Mouse (Mus musculus): ENCODE measurements around the gene Slc35e3. TPM values are rescaled to one million over a fixed set of nuclear protein-coding genes. Genes with fewer than 3 reads are reported as not detected.
"Not testable (repeated sequence)": the region's sequence is repeated elsewhere in the genome, so short reads cannot be mapped to it uniquely, and the experiment has no call there.

The Slc35e3 gene
- polyA plus RNA-seq, 1 experiment from 2014 or later = 19.5 TPM

DNA sequence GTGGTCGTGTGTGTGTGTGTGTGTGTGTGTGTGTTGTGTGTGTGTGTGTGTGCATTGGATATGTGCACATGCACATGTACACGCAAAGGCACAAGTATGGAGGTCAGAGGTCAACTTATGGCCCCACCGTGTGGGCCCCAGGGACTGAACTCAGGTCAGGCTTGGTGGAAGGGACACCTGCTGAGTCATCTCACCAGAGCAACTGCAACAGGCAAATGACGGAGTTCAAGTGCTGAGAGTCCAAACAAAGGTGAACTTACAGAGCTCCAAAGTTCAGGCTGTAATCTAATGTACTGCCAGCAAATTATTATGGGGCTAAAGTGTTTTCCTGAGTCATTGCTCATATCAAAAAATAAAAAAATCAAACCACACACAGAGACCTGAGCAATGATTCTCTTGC lies 9.1 kb downstream of the Slc35e3 start:
- 78% methylated on average over 4 of the region's 4 CpGs for WGBS
- Histone ChIP-seq H3K27me3 (ENCODE audit: low read depth, poor library complexity, severe bottlenecking) (no peaks in the 10 kb centered on the region), H3K36me3 (peaks cover 64% of the 10 kb centered on the region), H3K4me3 (no peak overlapping the region), H3K4me1 (no peaks in the 10 kb centered on the region), H3K27ac (replicated peaks) (no peak overlapping the region), H3K9me3 (replicated peaks) (no peaks in the 10 kb centered on the region)
- no peak for DNase-seq (ENCODE audit: low spot score)

DNA sequence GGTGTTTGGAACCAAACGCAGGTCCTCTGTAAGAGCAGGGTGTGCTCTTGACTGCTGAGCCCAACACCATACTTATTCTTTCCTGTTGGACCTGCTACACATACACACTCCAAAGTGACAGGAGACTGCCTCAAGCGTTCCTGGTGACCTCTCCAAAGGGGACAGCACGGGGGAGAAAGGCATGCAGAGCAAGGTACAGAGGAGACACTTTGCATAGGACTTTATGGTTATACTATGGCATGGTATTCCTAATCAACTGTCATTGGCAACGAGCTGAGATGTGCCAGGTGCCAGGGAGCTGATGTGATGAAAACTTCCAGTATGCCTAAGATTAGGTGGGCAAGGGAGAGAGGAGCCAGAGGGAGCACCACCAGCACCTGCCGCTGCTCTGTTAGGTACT lies 9.6 kb downstream of the Slc35e3 start:
- no peak overlapping the region for H3K27ac ChIP-seq (replicated peaks)
- no peaks in the 10 kb centered on the region for H3K27me3 ChIP-seq (ENCODE audit: low read depth, poor library complexity, severe bottlenecking)
- peaks cover 64% of the 10 kb centered on the region for H3K36me3 ChIP-seq
- H3K4me3 ChIP-seq = no peak overlapping the region
- H3K9me3 ChIP-seq (replicated peaks) = no peaks in the 10 kb centered on the region
- DNase-seq (ENCODE audit: low spot score) = no peak
- WGBS = 94% methylated on average over 5 of the region's 5 CpGs
- H3K4me1 ChIP-seq = no peaks in the 10 kb centered on the region

DNA sequence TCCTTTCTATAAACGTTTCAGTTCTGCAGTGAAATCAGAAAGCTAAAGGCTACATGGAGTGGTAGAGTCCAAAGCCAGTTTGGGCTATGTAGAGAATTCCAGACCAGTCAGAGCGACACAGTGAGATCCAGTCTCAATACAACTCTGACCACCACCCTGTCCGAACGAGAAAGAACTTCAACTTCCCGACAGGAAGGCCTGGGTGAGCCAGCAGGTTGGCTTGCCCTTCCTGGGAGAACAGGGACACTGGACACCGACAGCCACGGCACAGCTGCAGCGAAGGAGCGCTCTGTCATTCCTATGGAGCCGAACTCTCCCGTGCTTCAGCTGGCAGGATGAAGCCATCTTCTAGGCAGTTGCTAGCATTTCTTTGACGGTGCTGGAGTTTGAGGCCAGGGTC lies 10.8 kb downstream of the Slc35e3 start:
- not testable (repeated sequence) for H3K27ac ChIP-seq (replicated peaks); H3K9me3 ChIP-seq (replicated peaks); DNase-seq (ENCODE audit: low spot score); H3K27me3 ChIP-seq (ENCODE audit: low read depth, poor library complexity, severe bottlenecking); H3K4me1 ChIP-seq; H3K4me3 ChIP-seq
- peaks cover 54% of the 10 kb centered on the region for H3K36me3 ChIP-seq
- WGBS = 94% methylated on average over 12 of the region's 12 CpGs

DNA sequence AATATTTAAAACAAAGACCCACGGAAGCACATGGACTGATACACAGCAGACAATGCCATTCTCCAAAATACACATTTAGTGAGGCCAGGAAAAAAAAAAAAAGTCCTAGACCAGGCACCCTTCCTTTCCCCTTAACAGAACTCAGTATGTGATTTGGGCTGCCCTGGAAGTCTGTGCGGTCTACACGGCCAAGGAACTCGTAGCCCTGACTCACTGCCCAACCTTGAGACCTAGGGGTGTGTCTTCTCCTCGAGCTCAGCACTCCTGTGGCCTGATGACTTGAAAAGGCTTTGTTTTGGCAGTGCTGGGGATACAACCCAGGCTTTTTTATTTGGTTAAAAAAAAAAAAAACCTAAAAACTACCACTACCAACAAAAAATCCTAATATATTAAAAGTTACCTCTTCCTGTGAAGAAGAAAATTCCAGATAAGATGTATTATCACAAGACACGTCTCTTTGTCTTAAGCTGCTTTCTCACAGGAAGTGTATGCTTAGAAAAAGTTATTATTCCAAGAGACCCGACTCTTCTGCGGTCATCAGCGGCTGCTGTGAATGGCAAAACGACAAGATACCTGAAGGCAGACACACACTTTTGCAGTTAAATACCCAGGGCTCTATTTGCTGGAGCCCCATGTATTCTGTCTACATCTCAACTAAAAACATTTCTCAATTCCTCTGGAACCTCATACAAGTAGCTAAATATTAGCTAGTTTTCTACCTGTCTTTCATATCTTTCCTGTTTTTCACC lies 11.9 kb downstream of the Slc35e3 start:
- not testable (repeated sequence) for H3K27me3 ChIP-seq (ENCODE audit: low read depth, poor library complexity, severe bottlenecking); H3K4me3 ChIP-seq; H3K9me3 ChIP-seq (replicated peaks); H3K27ac ChIP-seq (replicated peaks); DNase-seq (ENCODE audit: low spot score); H3K4me1 ChIP-seq
- WGBS = 92% methylated on average over 10 of the region's 10 CpGs
- H3K36me3 ChIP-seq = peaks cover 43% of the 10 kb centered on the region

DNA sequence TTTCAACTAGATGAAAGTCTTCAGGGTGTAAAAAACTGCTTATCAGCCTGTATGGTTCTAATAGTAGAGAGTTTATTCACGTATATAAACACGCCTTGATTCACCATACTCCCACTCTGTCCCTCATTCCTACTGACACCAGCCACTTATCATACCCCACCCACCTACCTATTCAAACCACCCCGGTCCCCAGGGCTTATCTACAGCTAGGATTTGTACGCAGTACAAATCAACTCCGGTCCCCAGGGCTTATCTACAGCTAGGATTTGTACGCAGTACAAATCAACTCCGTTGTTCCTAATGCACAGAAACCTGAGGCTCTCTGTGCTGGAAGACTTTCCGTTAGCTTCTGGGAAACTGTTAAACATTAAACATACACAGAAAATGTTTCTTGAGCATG lies 12.5 kb downstream of the Slc35e3 start:
- WGBS = 90% methylated on average over 8 of the region's 8 CpGs

DNA sequence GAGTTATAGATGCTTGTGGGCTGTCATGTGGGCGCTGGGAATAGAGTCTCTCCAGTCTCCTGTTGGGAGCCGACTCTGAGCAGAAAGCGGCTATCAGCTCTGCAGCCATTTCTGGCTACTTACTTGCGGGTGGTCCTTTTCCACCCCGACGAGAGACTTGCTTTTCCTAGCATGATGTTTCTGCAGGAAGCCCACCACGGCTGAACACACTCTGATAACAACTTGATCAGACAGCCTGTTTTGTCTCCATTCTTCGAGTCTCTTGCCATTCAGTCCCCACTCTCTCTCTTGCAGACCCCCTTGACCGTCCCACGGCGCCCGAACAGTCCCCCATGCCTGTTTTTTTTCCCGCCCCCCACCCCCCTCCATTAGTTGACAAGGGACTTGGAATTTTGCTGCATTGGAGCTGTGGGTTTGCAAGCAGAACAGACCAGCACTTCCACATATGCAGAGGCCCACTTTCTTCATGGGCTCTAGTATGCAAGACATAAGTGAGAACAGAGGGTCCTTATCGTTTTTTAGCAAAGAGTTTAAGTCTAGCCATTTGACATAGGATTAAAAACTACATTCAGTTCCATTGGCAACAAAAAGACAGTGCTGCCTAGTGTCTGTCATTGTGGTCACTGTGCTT lies 13.1 kb downstream of the Slc35e3 start:
- no peak overlapping the region for H3K27ac ChIP-seq (replicated peaks)

More for the DNA sequence above, 12.5 kb downstream of the Slc35e3 start:
- not testable (repeated sequence) for DNase-seq (ENCODE audit: low spot score); H3K4me1 ChIP-seq; H3K27me3 ChIP-seq (ENCODE audit: low read depth, poor library complexity, severe bottlenecking); H3K9me3 ChIP-seq (replicated peaks); H3K4me3 ChIP-seq; H3K27ac ChIP-seq (replicated peaks)
- peaks cover 37% of the 10 kb centered on the region for H3K36me3 ChIP-seq

DNA sequence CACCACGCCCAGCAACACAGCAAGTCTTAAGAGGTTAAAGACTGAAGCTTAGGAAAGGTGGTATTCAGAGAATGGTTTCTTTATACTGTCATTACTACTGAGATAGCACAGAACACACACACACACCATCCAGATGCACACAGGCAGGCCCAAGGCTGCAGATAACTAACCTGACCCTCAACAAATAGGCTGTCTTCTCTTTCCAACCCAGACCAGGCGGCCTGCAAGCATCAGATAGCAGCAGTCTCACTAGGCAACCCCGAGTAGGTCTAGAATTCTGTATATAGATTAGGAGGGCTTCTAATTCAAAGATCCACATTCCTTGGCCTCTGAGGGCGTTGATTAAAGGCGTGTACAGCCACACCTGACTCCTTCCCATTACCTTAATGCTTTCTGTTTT lies 14.0 kb downstream of the Slc35e3 start:
- Histone ChIP-seq H3K27ac (replicated peaks) (no peak overlapping the region), H3K9me3 (replicated peaks) (no peaks in the 10 kb centered on the region), H3K4me3 (no peak overlapping the region), H3K4me1 (no peaks in the 10 kb centered on the region), H3K36me3 (peaks cover 22% of the 10 kb centered on the region), H3K27me3 (ENCODE audit: low read depth, poor library complexity, severe bottlenecking) (no peaks in the 10 kb centered on the region)
- WGBS = 88% methylated on average over 5 of the region's 5 CpGs
- DNase-seq (ENCODE audit: low spot score) = no peak

More for the DNA sequence above, 13.1 kb downstream of the Slc35e3 start:
- Histone ChIP-seq H3K4me3 (no peak overlapping the region), H3K27me3 (ENCODE audit: low read depth, poor library complexity, severe bottlenecking) (no peaks in the 10 kb centered on the region), H3K36me3 (peaks cover 31% of the 10 kb centered on the region), H3K4me1 (no peaks in the 10 kb centered on the region), H3K9me3 (replicated peaks) (no peaks in the 10 kb centered on the region)
- 90% methylated on average over 14 of the region's 14 CpGs for WGBS
- no peak for DNase-seq (ENCODE audit: low spot score)

DNA sequence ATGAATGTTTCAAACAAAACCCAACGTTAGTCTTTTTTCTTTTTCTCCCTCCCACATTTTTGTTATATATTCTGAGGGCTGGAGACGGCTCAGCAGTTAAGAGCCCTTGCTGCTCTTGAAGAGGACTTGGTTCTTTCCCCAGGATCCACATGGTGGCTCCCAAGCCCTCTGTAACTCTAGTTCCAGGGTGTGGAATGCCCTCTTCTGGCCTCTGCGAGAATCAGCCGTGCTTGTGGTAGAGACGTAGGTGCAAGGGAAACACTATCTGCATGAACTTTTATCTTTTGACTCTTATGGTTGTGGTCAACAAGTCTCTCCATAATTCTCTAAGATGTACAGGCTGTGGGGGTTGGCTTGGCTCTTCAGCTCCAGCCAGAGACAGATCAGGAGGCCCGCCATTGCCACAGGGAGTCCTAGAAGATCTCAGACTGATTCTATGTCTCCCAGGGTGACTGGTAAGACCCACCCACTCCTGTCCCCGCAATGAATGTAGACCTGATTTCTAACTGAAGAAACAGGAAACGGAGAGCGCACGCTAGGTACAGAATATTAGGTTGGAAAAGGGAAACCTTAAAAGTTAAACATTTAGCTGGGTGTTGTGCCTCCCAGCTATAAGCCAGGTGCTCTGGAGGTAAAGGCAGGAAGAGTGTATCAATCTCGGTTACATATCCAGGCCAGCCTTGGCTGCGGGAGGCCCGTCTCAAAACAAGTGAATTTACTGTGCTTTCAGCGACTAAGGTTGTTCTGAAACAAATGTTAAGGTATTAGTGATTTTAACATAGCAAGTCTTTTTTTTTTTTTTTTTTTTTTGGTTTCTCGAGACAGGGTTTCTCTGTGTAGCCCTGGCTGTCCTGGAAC lies 14.7 kb downstream of the Slc35e3 start:
- no peaks in the 10 kb centered on the region for H3K9me3 ChIP-seq (replicated peaks)
- H3K4me1 ChIP-seq = no peaks in the 10 kb centered on the region
- DNase-seq (ENCODE audit: low spot score) = no peak
- H3K27ac ChIP-seq (replicated peaks) = no peak overlapping the region
- H3K27me3 ChIP-seq (ENCODE audit: low read depth, poor library complexity, severe bottlenecking) = no peaks in the 10 kb centered on the region
- H3K4me3 ChIP-seq = no peak overlapping the region
- 60% methylated on average over 15 of the region's 15 CpGs for WGBS
- H3K36me3 ChIP-seq = peaks cover 15% of the 10 kb centered on the region

DNA sequence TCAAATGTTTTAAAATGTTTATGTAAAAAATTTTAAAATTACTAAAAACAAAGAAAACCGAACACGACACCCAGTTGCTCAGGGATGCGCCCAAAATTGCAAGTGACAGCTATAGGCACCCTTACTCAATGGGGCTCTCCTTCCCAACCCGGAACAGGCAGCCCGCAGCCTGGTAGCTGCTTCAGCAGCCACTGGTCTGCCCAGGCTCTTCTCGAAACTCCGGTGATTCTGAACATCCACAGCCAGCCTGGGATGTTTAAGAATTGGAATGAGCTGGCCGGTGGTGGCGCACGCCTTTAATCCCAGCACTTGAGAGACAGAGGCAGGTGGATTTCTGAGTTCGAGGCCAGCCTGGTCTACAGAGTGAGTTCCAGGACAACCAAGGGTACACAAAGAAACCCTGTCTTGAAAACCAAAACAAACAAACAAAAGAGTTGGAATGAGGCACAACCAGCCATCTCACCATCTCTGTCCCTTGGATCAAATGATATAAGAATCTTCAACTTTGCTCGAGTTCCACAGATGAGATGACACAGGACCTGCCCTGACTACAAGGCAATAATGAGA lies 15.4 kb downstream of the Slc35e3 start:
- Histone ChIP-seq H3K36me3 (peaks cover 9% of the 10 kb centered on the region), H3K4me3 (no peak overlapping the region), H3K4me1 (no peaks in the 10 kb centered on the region), H3K27me3 (ENCODE audit: low read depth, poor library complexity, severe bottlenecking) (no peaks in the 10 kb centered on the region), H3K27ac (replicated peaks) (no peak overlapping the region), H3K9me3 (replicated peaks) (no peaks in the 10 kb centered on the region)
- WGBS = 95% methylated on average over 12 of the region's 12 CpGs
- DNase-seq (ENCODE audit: low spot score) = no peak

DNA sequence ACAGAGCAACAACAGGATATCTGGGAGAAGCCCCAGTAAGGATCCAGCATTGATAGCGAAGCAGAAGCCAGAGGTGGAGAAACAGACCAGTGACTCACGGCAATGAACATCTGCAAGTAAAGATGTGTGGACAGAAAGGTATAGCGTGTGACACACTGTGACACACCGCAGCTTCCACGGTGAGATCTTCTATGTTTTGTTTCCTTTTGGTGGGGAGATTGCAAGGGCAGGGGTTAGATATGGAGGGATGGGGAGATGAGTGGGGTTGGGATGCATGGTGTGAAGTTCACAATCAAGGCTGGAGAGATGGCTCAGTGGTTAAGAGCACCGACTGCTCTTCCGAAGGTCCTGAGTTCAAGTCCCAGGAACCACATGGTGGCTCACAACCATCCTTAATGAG lies 16.0 kb downstream of the Slc35e3 start:
- 96% methylated on average over 7 of the region's 7 CpGs for WGBS
- no peak for DNase-seq (ENCODE audit: low spot score)
- Histone ChIP-seq H3K27me3 (ENCODE audit: low read depth, poor library complexity, severe bottlenecking) (no peaks in the 10 kb centered on the region), H3K27ac (replicated peaks) (no peak overlapping the region), H3K9me3 (replicated peaks) (no peaks in the 10 kb centered on the region), H3K4me3 (no peak overlapping the region), H3K36me3 (peaks cover 5% of the 10 kb centered on the region; the same call in 1 of the 2 replicates), H3K4me1 (no peaks in the 10 kb centered on the region)

DNA sequence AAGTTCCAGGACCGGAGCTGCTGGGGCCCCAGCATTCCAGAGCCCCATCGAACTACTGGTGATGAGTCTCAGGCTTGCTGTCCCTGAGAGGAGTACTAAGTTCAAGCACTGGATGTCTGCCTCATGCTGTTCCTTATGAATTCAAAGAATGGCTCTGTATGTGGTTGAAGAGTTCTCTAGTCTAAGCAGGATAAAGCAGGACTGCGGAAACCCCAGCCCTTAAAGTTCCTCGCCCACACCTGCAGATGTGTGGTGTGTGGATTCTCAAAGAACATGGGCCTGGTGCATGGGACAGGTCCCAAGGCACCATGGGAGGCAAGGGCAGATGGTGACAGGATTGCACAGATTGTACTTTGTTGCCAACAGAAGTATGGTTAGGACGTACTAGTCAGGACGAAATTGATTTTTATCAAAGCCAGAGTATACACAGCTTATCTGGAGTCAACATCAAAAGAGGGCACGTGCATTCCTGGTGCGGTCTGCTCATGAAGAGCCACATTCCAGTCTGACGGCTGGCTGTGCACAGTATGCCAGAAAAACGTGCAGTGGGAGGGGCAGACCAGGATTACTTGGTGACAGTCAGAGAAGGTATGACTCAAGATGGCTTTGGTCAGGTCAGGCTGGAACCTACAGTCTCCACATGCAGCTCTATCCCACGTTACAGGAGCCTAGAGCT lies 16.9 kb downstream of the Slc35e3 start:
- Histone ChIP-seq H3K9me3 (replicated peaks) (no peaks in the 10 kb centered on the region), H3K4me3 (no peak overlapping the region), H3K27ac (replicated peaks) (no peak overlapping the region), H3K4me1 (no peaks in the 10 kb centered on the region), H3K27me3 (ENCODE audit: low read depth, poor library complexity, severe bottlenecking) (no peaks in the 10 kb centered on the region), H3K36me3 (0 out of 2 replicates have a peak, but pooled peaks cover 4% of the 10 kb centered on the region)
- 84% methylated on average over 11 of the region's 11 CpGs for WGBS
- no peak for DNase-seq (ENCODE audit: low spot score)

DNA sequence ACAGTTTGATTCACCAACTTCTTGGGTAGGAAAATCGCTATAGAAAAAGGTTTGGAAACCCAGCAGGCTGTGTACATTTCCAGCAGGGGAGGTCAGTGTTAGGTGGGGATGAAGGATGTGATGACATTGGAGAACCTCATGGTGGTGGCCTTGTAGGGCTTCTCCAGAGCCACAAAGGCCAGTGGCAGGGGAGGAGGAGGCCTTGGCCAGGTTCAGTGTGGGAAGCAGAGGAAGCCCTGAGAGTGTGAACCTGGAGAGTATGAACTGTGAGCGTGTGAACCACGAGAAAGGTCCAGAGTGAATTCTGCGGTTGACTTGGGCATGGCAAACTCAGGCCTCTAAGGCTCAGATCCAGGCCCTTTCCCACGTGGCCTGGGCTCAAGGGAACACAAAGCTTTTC lies 17.6 kb downstream of the Slc35e3 start:
- Histone ChIP-seq H3K4me1 (no peaks in the 10 kb centered on the region), H3K36me3 (0 out of 2 replicates have a peak, but pooled peaks cover 4% of the 10 kb centered on the region), H3K4me3 (no peak overlapping the region), H3K27ac (replicated peaks) (no peak overlapping the region), H3K9me3 (replicated peaks) (no peaks in the 10 kb centered on the region), H3K27me3 (ENCODE audit: low read depth, poor library complexity, severe bottlenecking) (no peaks in the 10 kb centered on the region)
- WGBS = 89% methylated on average over 5 of the region's 5 CpGs
- no peak for DNase-seq (ENCODE audit: low spot score)

All from midbrain, embryonic 10.5 days (tissue).